ENCODE assay signal across 7 mouse cellular contexts in the genomic region with DNA sequence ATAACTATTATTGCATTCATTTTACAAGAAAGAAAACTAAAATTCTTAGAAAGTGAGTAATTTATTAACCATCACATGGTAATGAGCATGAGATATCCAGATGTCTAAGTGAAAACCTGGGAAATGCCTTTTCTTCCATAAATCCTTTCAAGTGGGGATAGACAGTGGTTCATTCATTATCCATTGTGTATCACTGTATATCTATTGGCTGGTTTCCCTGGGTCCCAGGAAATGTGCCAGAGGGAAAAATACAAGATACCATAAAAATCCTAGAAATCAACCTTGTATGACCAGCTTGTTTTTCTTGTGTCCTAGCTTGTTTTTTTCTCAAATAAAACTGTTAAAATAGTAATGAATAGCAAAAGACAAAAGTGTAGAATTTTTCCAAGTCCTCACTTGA.
"Had no signal": no experiment of that assay in that cellular context is flagged by ENCODE, and none has a peak within 500 bp of the region (broad histone marks: within the 10 kb centered on the region; RNA-seq: fewer than 3 reads in every experiment).

No protein-coding gene starts in this region.

- DNase-seq: lung, adult 2 months; lung, postnatal 14 days; lung, postnatal 36 days; right cerebral cortex, postnatal 14 days; thymus, adult 2 months; thymus, postnatal 25 days; thymus, postnatal 4 days had no signal
